Mouse (Mus musculus) kidney, adult 2 months (tissue): ENCODE data around the gene Npas4. TPM values are rescaled to one million over a fixed set of nuclear protein-coding genes. Genes with fewer than 3 reads are reported as not detected.
A peak's percentile ranks its signal among the peaks of the same experiment; 100 is the strongest.

Experiments used
- DNase-seq: peaks from one replicate; pipeline ENCODE4 v3.0.0; 2021
- H3K27ac ChIP-seq: fragments of 200-500 bp; 2 replicates; pipeline ENCODE4 v1.5.1; 2012; ENCODE audit warnings: low read depth, low read length, control low read depth, inconsistent platforms; ENCODE audit not compliant: insufficient read depth
- H3K27me3 ChIP-seq: fragments of 200-500 bp; replicated peaks from 2 replicates; pipeline ENCODE4 v1.6.1; 2012; ENCODE audit warnings: mild to moderate bottlenecking, moderate library complexity, low read length, inconsistent platforms; ENCODE audit not compliant: control insufficient read depth, insufficient read depth
- H3K36me3 ChIP-seq: fragments of 200-500 bp; 2 replicates; pipeline ENCODE4 v1.6.1; 2012; ENCODE audit warnings: mild to moderate bottlenecking, moderate library complexity, low read length, inconsistent platforms; ENCODE audit not compliant: control insufficient read depth, insufficient read depth
- H3K4me1 ChIP-seq: fragments of 200-500 bp; 2 replicates; pipeline ENCODE4 v1.6.1; 2011; ENCODE audit warnings: low read length; ENCODE audit not compliant: control insufficient read depth, insufficient read depth
- H3K4me3 ChIP-seq: fragments of 200-500 bp; 2 replicates; pipeline ENCODE4 v1.5.1; 2011; ENCODE audit warnings: mild to moderate bottlenecking, low read depth, low read length, control low read depth; ENCODE audit not compliant: insufficient read depth
- CTCF ChIP-seq: fragments of 200-500 bp; conservative IDR thresholded peaks from 2 replicates; pipeline ENCODE4 v1.5.1; 2011; ENCODE audit warnings: low read depth, mild to moderate bottlenecking, control low read depth, low read length, moderate library complexity, mixed read lengths; ENCODE audit not compliant: insufficient read depth, insufficient read length
- POLR2A ChIP-seq: fragments of 200-500 bp; IDR thresholded peaks from one replicate; pipeline ENCODE4 v1.6.1; 2011; ENCODE audit warnings: low read depth, low read length, control low read depth
- WGBS: fragments of 180-500 bp; shearing (Covaris S2); methylation state at CpG from one replicate; pipeline ENCODE4 v1.1.7; 2018; 5-methylcytosine and 5-hydroxymethylcytosine counted together
- polyA plus RNA-seq: library from polyadenylated mRNA; depleted of rRNA; stranded (reverse); fragments of >200 nt; gene quantifications from 2 replicates; pipeline ENCODE4 v1.2.3, GENCODE M21; 2012; rRNA removed

The Npas4 gene
- polyA plus RNA-seq, 1 experiment, result 0.05 TPM

DNA sequence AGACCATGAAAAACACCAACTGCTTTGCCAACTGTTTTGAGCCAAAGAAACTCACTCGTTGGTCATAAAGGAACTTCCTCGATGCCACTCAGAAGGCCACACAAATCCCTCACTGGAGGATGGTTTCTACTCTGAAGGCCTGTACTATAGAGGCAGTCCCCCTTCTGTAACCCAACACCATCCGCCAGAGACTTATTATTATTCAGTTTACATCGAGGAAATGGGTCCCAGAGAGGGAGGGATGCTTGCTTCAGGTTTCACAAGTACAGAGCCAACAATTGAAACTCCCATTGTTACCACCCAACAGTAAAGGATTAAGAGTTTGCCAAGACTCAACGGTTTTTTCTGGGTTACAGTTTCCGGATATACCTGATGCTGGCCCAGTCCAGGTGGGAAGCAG is 44.6 kb downstream of the Npas4 start:
- no peaks in the 10 kb centered on the region for H3K27me3 ChIP-seq
- DNase-seq, result no peak
- no peaks in the 10 kb centered on the region for H3K36me3 ChIP-seq
- no peak for TF ChIP-seq POLR2A
- TF ChIP-seq CTCF, result no peak
- no peak overlapping the region for H3K4me3 ChIP-seq
- no peaks in the 10 kb centered on the region for H3K4me1 ChIP-seq
- H3K27ac ChIP-seq, result no peak overlapping the region
- WGBS, result 52% methylated on average over 6 of the region's 6 CpGs

- H3K4me3 ChIP-seq, result peak overlapping the region; percentile 21
- no peak for DNase-seq
- 6% methylated on average over 13 of the region's 13 CpGs for WGBS
- no peaks in the 10 kb centered on the region for H3K36me3 ChIP-seq
- H3K4me1 ChIP-seq, result no peaks in the 10 kb centered on the region
- no peaks in the 10 kb centered on the region for H3K27me3 ChIP-seq
- no peak overlapping the region for H3K27ac ChIP-seq
- TF ChIP-seq POLR2A, result no peak
- TF ChIP-seq CTCF, result no peak
Measured at GRCm38 (mm10) chr19:4943253-4943588, 46.9 kb downstream of the Npas4 start.

DNA sequence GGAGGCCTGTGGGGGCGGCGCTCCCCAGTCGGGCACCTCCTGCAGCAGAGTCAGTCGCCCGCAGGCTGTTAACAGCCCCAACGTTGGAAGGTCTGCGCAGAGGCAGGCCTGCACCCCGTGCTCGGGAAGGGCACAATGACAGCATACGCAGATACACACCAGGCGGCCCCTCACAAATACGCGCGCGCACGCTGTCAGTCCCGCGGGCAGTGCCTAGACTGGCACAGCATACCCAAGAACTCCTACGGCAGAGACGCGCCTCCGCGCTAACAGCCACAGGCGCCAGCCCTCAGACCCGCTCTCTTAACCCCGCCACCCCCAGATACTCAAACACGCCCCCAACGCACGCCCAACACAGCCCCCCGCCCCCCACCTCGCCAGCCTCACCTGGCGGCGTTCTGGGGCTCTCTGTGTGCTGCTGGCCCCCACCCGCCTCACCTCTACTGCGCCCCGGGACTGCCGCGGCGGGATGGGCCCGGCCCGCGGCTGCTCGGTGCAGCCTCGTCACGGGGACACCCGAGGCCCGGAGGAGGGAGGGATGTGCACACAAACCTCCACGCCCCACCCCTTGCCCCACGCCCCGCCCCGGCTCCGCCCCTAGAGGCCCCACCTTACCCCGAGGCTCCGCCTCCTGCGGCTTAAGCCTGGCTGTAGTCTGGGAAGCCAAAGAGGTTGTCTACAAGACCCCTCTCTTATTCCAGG is 47.4 kb downstream of the Npas4 start, which contains the start of gene Peli3:
TSS of gene Peli3 (minus strand) at position 577 of the 702 bp plus-strand sequence.
- DNase-seq, result peak; percentile 82
- peak within 1 kb of the TSS; percentile 53 for H3K4me3 ChIP-seq
- no peaks in the 10 kb centered on the region for H3K27me3 ChIP-seq
- 3% methylated on average over 55 of the region's 55 CpGs for WGBS
- no peaks in the 10 kb centered on the region for H3K36me3 ChIP-seq
- no peak for TF ChIP-seq POLR2A
- no peak for TF ChIP-seq CTCF
- H3K4me1 ChIP-seq, result no peaks in the 10 kb centered on the region
- no peak within 1 kb of the TSS for H3K27ac ChIP-seq

DNA sequence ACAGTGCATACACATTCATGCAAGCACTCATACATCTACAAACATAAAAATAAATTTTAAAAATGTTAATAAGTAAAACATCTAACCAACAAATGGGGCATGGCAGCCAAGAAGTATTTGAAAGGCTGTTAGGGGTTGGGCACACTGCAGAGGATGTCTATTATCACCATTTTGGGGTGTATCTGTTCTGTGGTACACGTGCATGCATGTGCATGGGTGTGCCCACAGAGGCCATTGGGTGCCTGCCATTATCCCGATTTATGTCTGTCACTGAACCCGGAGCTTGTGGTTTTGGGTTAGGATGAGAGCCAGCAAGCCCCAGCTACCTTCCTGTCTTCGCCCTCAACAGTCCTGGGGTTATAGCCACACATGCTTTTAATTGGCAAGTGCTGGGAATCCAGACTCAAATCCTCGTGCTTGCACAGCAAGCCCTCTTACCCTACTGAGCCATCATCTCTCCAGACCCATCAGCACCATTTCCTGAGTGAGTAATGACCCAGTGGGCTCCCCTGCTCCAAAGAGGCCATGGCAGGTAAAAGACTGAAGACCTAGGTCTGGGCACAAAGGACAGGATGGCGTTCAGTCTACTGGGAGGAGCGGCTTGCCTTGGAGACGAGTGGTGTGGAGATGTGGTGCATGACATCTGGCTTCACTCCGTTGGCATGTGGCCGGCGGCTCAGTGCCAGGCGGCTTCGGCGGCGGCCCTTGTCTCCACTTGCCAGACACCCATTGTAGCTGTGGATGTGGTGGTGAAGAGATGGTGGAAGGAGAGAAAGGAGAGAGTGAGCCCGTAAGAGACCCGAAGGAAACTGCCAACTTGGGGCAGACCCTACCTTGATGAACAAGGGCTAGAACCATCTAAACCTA is 52.4 kb downstream of the Npas4 start:
- H3K4me1 ChIP-seq, result no peaks in the 10 kb centered on the region
- no peaks in the 10 kb centered on the region for H3K27me3 ChIP-seq
- no peak overlapping the region for H3K4me3 ChIP-seq
- 86% methylated on average over 17 of the region's 17 CpGs for WGBS
- no peak for DNase-seq
- H3K36me3 ChIP-seq, result no peaks in the 10 kb centered on the region
- TF ChIP-seq POLR2A (no peak), CTCF (no peak)
- H3K27ac ChIP-seq, result no peak overlapping the region

- no peak for TF ChIP-seq CTCF
- TF ChIP-seq POLR2A, result no peak
- H3K4me3 ChIP-seq, result no peak overlapping the region
- WGBS, result 80% methylated on average over 2 of the region's 2 CpGs
Measured at GRCm38 (mm10) chr19:4936896-4937295, 53.2 kb downstream of the Npas4 start.

More at GRCm38 (mm10) chr19:4936896-4937295, 53.2 kb downstream of the Npas4 start:
- H3K27me3 ChIP-seq, result no peaks in the 10 kb centered on the region
- H3K36me3 ChIP-seq, result no peaks in the 10 kb centered on the region
- DNase-seq, result no peak
- H3K4me1 ChIP-seq, result no peaks in the 10 kb centered on the region
- H3K27ac ChIP-seq, result no peak overlapping the region

Other genes with a start within 250 kb of the Npas4 start
- gene Rbm4b, start 233.8 kb downstream of the Npas4 start, polyA plus RNA-seq, result 12.8 TPM in 2 replicates
- gene Rbm4, start 196.4 kb downstream of the Npas4 start, polyA plus RNA-seq, result 44.6 and 47.5 TPM in 2 replicates
- 22.3 and 32.0 TPM in 2 replicates for gene Gm21992, start 178.7 kb downstream of the Npas4 start, polyA plus RNA-seq
- gene Rbm14, start 178.7 kb downstream of the Npas4 start, polyA plus RNA-seq, result 28.7 and 36.8 TPM in 2 replicates
- gene Ccs, start 151.0 kb downstream of the Npas4 start, polyA plus RNA-seq, result 144 and 192 TPM in 2 replicates
- gene Ccdc87, start 150.9 kb downstream of the Npas4 start, polyA plus RNA-seq, result 0.08 and 0.15 TPM in 2 replicates
- gene Ctsf, start 135.2 kb downstream of the Npas4 start, polyA plus RNA-seq, result 150 and 249 TPM in 2 replicates
- 0.61 and 13.4 TPM in 2 replicates for gene Actn3, start 112.4 kb downstream of the Npas4 start, polyA plus RNA-seq
- gene Zdhhc24, start 111.6 kb downstream of the Npas4 start, polyA plus RNA-seq, result 19.8 and 26.9 TPM in 2 replicates
- gene Bbs1, start 83.7 kb downstream of the Npas4 start, polyA plus RNA-seq, result 10.4 and 10.6 TPM in 2 replicates
- gene Dpp3, start 62.0 kb downstream of the Npas4 start, polyA plus RNA-seq, result 73.8 and 84.4 TPM in 2 replicates
- gene Peli3, start 47.2 kb downstream of the Npas4 start, polyA plus RNA-seq, result 2.7 and 3.6 TPM in 2 replicates
- 47.6 and 55.2 TPM in 2 replicates for gene Mrpl11, start 28.2 kb downstream of the Npas4 start, polyA plus RNA-seq
- 14.2 and 14.4 TPM in 2 replicates for gene Slc29a2, start 33.5 kb upstream of the Npas4 start, polyA plus RNA-seq
- gene B4gat1, start 48.5 kb upstream of the Npas4 start, polyA plus RNA-seq, result 45.0 and 50.6 TPM in 2 replicates
- 0.46 and 0.66 TPM in 2 replicates for gene AC124502.3, start 48.6 kb upstream of the Npas4 start, polyA plus RNA-seq
- gene Brms1, start 51.0 kb upstream of the Npas4 start, polyA plus RNA-seq, result 36.5 and 38.7 TPM in 2 replicates
- 2.8 and 4.7 TPM in 2 replicates for gene Rin1, start 60.2 kb upstream of the Npas4 start, polyA plus RNA-seq
- 10.7 and 10.8 TPM in 2 replicates for gene Cd248, start 77.8 kb upstream of the Npas4 start, polyA plus RNA-seq
- 4.9 and 5.6 TPM in 2 replicates for gene Tmem151a, start 95.2 kb upstream of the Npas4 start, polyA plus RNA-seq
- gene Yif1a, start 98.2 kb upstream of the Npas4 start, polyA plus RNA-seq, result 258 and 297 TPM in 2 replicates
- 0.36 and 0.37 TPM in 2 replicates for gene Cnih2, start 108.2 kb upstream of the Npas4 start, polyA plus RNA-seq
- 246 and 280 TPM in 2 replicates for gene Rab1b, start 116.8 kb upstream of the Npas4 start, polyA plus RNA-seq
- gene Klc2, start 128.2 kb upstream of the Npas4 start, polyA plus RNA-seq, result 38.8 and 46.0 TPM in 2 replicates